Mouse (Mus musculus) spleen, postnatal 4 days (tissue): ENCODE data around the gene Vezt.

ENCODE experiments used
- DNase-seq, 2 experiments: peaks; one replicate each; pipeline ENCODE4 v3.0.0; 2022; ENCODE audit warnings: low spot score in 2 of 2

Vezt gene

DNA sequence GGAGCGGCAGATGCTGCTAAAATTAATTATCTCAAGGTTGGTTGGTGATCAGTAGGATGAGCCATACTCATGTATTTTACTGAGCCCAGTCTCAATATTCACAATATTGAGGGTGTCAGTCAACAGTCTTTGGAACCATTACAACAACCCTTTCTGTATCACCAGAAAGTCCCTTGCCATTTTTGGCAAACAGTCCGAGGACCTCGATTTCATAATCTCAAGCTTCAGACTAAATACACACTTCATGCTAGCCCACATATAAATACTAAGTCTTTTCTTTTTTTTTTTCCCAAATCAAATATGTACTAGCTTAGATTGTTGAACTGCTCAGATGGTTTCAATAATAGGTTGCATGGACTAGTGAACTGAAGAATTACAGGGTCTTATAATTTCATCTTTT lies 84.6 kb downstream of the Vezt start:
- DNase-seq, result no peak

- DNase-seq, result no peak
Observed at GRCm38 (mm10) chr10:93949921-93950320, 85.7 kb downstream of the Vezt start.

GRCm38 (mm10) chr10:93945843-93946499 lies 89.6 kb downstream of the Vezt start:
- DNase-seq, result no peak

- no peak for DNase-seq
Observed at GRCm38 (mm10) chr10:93945364-93945763, 90.3 kb downstream of the Vezt start.

DNA sequence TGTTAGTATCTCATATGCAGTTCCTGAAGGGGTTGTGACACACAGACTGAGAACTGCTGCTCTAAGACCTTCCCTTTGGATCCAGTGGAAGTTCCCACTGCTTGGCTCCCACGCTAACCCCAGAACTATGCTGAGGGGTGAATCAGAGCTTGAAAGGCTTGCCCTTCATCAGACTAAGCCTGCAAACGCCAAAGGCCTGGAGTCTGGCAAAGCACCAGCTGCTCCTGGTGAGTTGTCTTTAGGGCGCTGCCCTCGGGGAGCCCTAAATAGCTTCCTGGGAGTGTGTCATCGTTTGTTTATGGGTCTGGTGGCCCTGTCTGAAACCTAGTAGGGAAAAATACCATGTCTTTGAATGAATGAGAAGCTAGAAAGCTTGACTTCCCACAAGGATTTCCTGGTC lies 91.4 kb downstream of the Vezt start:
- DNase-seq, result no peak

DNA sequence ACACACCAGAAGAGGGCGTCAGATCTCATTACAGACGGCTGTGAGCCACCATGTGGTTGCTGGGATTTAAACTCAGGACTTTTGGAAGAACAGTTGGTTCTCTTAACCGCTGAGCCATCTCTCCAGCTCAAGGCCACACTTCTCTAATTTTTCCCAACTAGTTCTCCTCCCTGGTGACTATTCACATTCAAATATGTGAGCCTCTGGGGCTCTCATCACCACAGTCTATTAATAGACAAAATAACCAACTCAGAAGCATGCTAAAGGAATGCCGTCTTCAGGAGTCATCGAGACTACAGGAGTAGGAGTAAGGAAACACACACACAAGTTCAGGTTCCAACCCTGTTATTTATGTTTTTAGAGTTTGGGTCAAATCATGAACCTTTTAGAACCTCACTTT lies 95.3 kb downstream of the Vezt start:
- DNase-seq, result no peak

GRCm38 (mm10) chr10:93939676-93940075 lies 95.9 kb downstream of the Vezt start:
- no peak for DNase-seq

GRCm38 (mm10) chr10:93938844-93939271 lies 96.8 kb downstream of the Vezt start:
- DNase-seq, result no peak

- no peak for DNase-seq
Observed at GRCm38 (mm10) chr10:93933980-93934379, 101.6 kb downstream of the Vezt start.

DNA sequence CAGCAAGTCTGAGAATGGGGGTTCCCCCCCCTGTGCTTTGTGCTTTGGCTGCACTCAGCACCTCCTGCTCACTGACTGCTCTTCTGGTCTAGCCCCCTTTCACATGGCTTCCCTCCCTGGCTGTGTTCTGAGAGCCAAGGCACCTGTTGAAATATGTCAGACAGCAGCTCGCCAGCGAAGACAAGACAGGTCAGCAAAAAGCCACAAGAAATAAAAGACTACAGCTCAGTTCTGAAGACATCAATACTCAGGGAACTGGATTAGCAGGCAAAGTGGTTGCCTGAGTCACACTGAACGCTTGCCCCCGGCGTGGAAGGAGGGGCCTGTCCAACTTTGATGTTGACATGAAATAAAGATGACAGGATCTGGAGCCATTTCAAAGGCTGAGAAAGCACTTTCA lies 102.8 kb downstream of the Vezt start:
- no peak for DNase-seq

DNA sequence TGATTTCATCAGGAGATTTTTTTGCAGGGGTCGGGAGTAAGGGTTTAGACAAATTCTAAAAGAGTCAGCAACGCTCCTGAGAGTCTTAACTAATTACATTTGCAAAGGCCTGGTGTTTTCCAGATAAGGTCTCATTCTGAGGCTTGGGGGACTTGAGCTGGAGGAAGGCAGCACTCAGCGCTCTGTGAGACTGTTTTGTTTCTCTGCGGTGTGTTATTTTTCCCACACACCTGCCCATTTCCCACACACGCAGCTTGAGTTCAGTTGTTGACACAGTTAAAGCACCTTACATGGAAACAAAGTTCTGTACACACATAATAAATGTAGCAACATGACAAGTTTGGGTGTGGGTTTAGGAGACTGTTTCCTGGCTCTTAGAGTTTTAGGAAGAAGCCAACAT lies 103.6 kb downstream of the Vezt start:
- DNase-seq, result no peak

DNA sequence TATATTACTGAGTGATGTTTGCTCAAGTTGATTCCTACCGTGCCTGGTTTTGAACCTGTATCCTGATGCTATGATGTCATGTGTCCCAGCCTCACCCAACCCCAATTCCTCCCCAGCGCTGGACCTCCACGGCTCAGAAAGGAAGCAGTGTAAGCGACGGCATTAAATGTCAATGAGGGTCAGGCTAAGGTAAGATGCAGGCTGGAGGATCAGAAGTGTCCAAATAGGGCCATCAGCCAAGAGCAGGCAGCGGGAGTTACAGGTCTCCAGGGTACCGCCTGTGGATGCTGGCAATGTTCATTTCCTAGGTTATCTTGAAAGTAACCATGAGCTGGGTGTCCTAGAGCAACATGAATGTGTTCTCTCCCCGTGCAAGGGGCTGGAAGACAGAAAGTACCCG lies 104.2 kb downstream of the Vezt start:
- no peak for DNase-seq

GRCm38 (mm10) chr10:93930236-93930824 lies 105.3 kb downstream of the Vezt start:
- no peak for DNase-seq

- no peak for DNase-seq
Observed at GRCm38 (mm10) chr10:93924666-93925065, 111.0 kb downstream of the Vezt start.

- no peak for DNase-seq
Observed at GRCm38 (mm10) chr10:93921160-93921559, 114.5 kb downstream of the Vezt start.

- no peak for DNase-seq
Observed at GRCm38 (mm10) chr10:93919227-93919626, 116.4 kb downstream of the Vezt start.

DNA sequence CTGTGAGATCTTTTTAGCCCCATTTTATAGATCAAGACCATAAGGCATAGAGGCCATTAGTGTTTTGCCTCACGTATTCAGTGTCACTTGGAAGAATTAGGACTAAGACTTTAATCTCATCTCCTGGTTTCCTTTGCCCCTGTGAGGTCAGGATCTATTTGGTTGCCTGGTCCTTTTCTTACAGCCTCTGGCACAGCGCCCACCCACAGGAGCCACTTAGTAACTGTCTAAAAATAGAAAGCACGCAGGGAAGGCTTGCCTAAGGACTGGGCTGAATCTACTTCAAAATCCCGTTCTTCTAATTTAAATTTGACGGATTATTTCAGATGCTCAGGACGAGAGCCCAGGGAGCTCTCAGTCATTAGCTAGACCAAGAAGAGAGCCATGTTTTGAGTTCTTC lies 116.9 kb downstream of the Vezt start:
- DNase-seq, result no peak

- no peak for DNase-seq
Observed at GRCm38 (mm10) chr10:93918087-93918486, 117.5 kb downstream of the Vezt start.

DNA sequence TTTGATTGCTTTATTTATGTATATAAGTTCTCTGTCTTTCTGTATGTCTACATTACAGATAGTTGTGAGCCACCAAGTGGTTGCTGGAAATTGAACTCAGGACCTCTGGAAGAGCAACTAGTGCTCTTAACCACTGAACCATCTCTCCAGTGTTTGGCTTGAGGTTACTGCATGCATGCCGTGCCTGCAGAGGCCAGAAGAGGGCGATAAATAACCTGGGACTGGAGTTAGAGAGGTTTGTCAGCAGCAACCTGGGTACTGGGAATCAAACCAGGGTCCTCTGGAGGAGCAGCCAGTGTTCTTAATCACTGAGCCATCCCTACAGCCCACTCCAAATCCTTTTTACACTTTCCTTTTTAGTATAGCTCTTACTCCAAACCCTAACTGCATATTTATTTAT lies 118.8 kb downstream of the Vezt start:
- no peak for DNase-seq

- no peak for DNase-seq
Observed at GRCm38 (mm10) chr10:93915531-93916275, 119.9 kb downstream of the Vezt start.

- DNase-seq, result no peak
Observed at GRCm38 (mm10) chr10:93913525-93913924, 122.1 kb downstream of the Vezt start.

GRCm38 (mm10) chr10:93912917-93913316 lies 122.7 kb downstream of the Vezt start:
- no peak for DNase-seq
